Comparison of ENCODE assay signal across 1 mouse cellular context in the genomic region with DNA sequence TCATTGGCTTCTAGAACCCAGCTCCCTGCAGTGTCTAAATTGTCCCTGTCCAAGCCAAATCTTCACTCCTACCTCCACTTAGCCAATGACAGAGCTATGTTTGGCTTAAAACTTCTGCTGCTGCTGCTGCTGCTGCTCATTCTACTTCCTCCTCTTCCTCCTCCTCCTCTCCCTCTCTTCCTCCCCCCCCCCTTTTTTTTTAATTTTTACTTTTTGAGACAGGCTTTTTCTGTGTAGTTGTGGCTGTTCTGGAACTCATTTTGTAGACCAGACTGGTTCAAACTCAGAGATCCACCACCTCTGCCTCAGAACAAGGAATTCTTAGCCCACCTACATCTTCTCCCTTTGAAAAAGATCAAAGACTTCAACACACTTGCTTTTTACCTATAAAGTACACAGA.
TF ChIP-seq lines count a peak whose summit lies in the region.

No protein-coding gene starts in this region.

TF ChIP-seq in CH12.LX, 34 proteins besides CTCF, POLR2A, EP300 and RAD21 (continued from another document):
- TF ChIP-seq ZNF384 (IDR thresholded peaks at IDR 0.05; ENCODE audit: low read depth, low read length), result peak; percentile 71
- 0 out of 2 replicates have a peak, but pooled peaks have one; percentile 34 for TF ChIP-seq UBTF (IDR thresholded peaks at IDR 0.05; ENCODE audit: low read depth, low read length)
- 0 out of 2 replicates have a peak, but pooled peaks have one; percentile 4 for TF ChIP-seq BHLHE40 (IDR thresholded peaks at IDR 0.05; ENCODE audit: low read depth, low read length)
- 0 out of 2 replicates have a peak, but pooled peaks have one; percentile 22 for TF ChIP-seq HCFC1 (IDR thresholded peaks at IDR 0.05; ENCODE audit: low read depth, low read length)
- TF ChIP-seq RCOR1 (conservative IDR thresholded peaks at IDR 0.05; ENCODE audit: low read depth, low read length), result no peak
- TF ChIP-seq KAT2A (IDR thresholded peaks at IDR 0.05; ENCODE audit: insufficient replicate concordance, low read length), result no peak
- no peak for TF ChIP-seq JUN (IDR thresholded peaks at IDR 0.05; ENCODE audit: insufficient read depth, low read depth, low read length)
- TF ChIP-seq E2F4 (IDR thresholded peaks at IDR 0.05; ENCODE audit: insufficient replicate concordance, low read depth, low read length), result no peak
- TF ChIP-seq MXI1 (IDR thresholded peaks at IDR 0.05; ENCODE audit: low read depth, low read length), result 0 out of 2 replicates have a peak, but pooled peaks have one; percentile 32
- TF ChIP-seq NRF1 (IDR thresholded peaks at IDR 0.05; ENCODE audit: low read depth, low read length), result no peak
- peak; percentile 79; the same call in 1 of the 2 replicates for TF ChIP-seq CHD1 (IDR thresholded peaks at IDR 0.05; ENCODE audit: low read depth, low read length)
- no peak for TF ChIP-seq USF1 (IDR thresholded peaks at IDR 0.05; ENCODE audit: low read depth, low read length)
- 0 out of 2 replicates have a peak, but pooled peaks have one; percentile 14 for TF ChIP-seq MEF2A (IDR thresholded peaks at IDR 0.05; ENCODE audit: borderline replicate concordance, low read depth, low read length)
- no peak for TF ChIP-seq GABPA (IDR thresholded peaks at IDR 0.05; ENCODE audit: insufficient replicate concordance, low read depth, low read length)
- 0 out of 2 replicates have a peak, but pooled peaks have one; percentile 35 for TF ChIP-seq ELF1 (IDR thresholded peaks at IDR 0.05; ENCODE audit: low read depth, low read length)
- TF ChIP-seq POLR2AphosphoS2 (IDR thresholded peaks at IDR 0.05; ENCODE audit: low read depth, low read length), result no peak
- TF ChIP-seq ZMIZ1 (IDR thresholded peaks at IDR 0.05; ENCODE audit: low read depth, low read length), result no peak
- TF ChIP-seq TCF12 (IDR thresholded peaks at IDR 0.05; ENCODE audit: low read depth, low read length), result 0 out of 2 replicates have a peak, but pooled peaks have one; percentile 17
- no peak for TF ChIP-seq CHD2 (IDR thresholded peaks at IDR 0.05; ENCODE audit: low read length)
- 0 out of 2 replicates have a peak, but pooled peaks have one; percentile 69 for TF ChIP-seq SIN3A (IDR thresholded peaks at IDR 0.05; ENCODE audit: low read length)
- no peak for TF ChIP-seq MAFK (IDR thresholded peaks at IDR 0.05; ENCODE audit: insufficient replicate concordance, low read length)
- TF ChIP-seq ETS1 (conservative IDR thresholded peaks at IDR 0.05; ENCODE audit: low read depth, low read length), result no peak; the same call in 1 of the 2 replicates
- TF ChIP-seq TBP (conservative IDR thresholded peaks at IDR 0.05; ENCODE audit: low read depth, low read length), result no peak
- no peak for TF ChIP-seq NELFE (IDR thresholded peaks at IDR 0.05; ENCODE audit: low read depth, low read length)
- no peak for TF ChIP-seq PAX5 (IDR thresholded peaks at IDR 0.05; ENCODE audit: low read length)
- no peak for TF ChIP-seq ZC3H11A (IDR thresholded peaks at IDR 0.05; ENCODE audit: low read depth, low read length)
- no peak for TF ChIP-seq SMC3 (IDR thresholded peaks at IDR 0.05; ENCODE audit: low read depth, low read length)
- TF ChIP-seq JUND (conservative IDR thresholded peaks at IDR 0.05; ENCODE audit: low read depth, low read length), result no peak
- TF ChIP-seq USF2 (conservative IDR thresholded peaks at IDR 0.05; ENCODE audit: low read depth, low read length), result no peak
